Mouse (Mus musculus) brown adipose tissue, adult 24 weeks (tissue): Measurements from ENCODE around the gene Nt5c3. TPM values are rescaled to one million over a fixed set of nuclear protein-coding genes. Genes with fewer than 3 reads are reported as not detected.
A peak's percentile ranks its signal among the peaks of the same experiment; 100 is the strongest.

Experiments used
- H3K27ac ChIP-seq: fragments of 200-500 bp; replicated peaks from 2 replicates; pipeline ENCODE4 v1.5.1; 2012; ENCODE audit warnings: low read depth, mild to moderate bottlenecking, low read length
- H3K4me1 ChIP-seq: fragments of 200-500 bp; 2 replicates; pipeline ENCODE4 v1.6.1; 2012; ENCODE audit warnings: low read length, mixed read lengths; ENCODE audit not compliant: control insufficient read depth, insufficient read depth, insufficient read length
- H3K4me3 ChIP-seq: fragments of 200-500 bp; 2 replicates; pipeline ENCODE4 v1.5.1; 2012; ENCODE audit warnings: low read depth, mild to moderate bottlenecking, low read length, moderate library complexity; ENCODE audit not compliant: insufficient read depth
- polyA plus RNA-seq: library from polyadenylated mRNA; stranded (reverse); fragments of >200 nt; gene quantifications from 2 replicates; pipeline ENCODE4 v1.2.4, GENCODE M21; 2012; ENCODE audit not compliant: missing spikeins, insufficient read depth, insufficient read length

The Nt5c3 gene
- polyA plus RNA-seq, 1 experiment, result 18.6 TPM

DNA sequence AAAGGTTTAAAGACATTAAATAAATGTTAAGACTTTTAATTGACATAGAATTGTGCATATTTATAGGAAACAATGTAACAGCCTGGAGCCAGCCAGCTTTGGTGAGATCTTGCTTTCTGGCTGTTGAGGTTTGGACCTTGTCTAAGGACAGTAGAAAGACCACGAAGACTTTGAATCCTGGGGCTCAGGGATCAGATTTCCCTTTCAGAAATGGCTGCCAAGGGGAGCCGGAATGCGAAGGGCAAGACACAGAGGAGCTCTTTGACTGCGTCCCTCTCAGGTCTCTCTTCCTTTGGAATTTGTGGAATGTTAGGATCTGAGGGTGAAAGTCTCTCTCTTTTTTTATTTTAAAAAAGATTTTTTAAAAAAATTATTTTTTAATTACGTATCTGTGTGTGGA lies 89.0 kb downstream of the Nt5c3 start:
- Histone ChIP-seq H3K27ac (no peak overlapping the region), H3K4me1 (peaks cover 5% of the 10 kb centered on the region; the same call in 1 of the 2 replicates), H3K4me3 (no peak overlapping the region)

DNA sequence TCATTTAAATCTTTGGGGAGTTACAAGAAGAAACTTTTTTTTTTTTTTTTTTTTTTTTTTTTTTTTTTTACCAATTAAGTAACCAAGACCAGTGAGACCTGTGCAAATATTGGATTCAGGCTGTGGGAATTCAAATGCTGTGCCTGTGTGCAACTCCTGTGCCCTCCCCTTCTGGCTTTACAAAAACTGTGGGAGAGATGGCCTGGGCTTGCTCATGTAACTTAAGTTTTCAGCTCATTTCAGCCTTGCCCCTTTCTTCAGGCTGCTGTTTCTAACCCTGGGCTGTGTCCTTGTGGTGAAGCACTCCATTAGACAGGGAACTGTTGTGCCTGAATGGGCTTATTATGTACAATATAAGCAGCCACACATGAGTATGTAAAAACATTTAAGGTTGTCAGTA lies 90.9 kb downstream of the Nt5c3 start:
- Histone ChIP-seq H3K4me3 (peak overlapping the region; percentile 94; the same call in 1 of the 2 replicates), H3K27ac (no peak overlapping the region), H3K4me1 (peaks cover 5% of the 10 kb centered on the region; the same call in 1 of the 2 replicates)

DNA sequence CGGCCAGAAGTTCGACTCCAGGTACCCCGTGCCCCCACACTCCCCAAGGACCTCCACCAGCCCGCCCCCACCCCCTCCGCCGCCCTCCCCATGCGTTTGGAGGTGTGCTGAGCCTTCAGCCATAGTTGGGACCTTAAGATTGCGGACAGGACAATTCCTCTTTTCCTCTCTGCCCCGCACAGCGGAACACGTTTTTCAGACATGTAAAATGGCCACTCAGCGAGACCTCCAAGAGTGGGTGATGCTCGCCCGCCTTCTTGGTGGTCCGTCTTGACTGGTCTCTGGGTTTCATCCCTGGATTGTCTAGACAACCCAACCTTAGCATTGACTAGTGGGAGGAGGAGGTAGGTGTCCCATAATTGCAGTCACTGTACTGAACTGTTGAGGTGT lies 91.3 kb downstream of the Nt5c3 start:
- H3K4me1 ChIP-seq, result peaks cover 5% of the 10 kb centered on the region; the same call in 1 of the 2 replicates
- H3K27ac ChIP-seq, result 0 out of 2 replicates have a peak overlapping the region, but pooled peaks have one; percentile 29
- H3K4me3 ChIP-seq, result peak overlapping the region; percentile 94

Other genes starting within 250 kb of the Nt5c3 start
- gene Lsm5, start 219.2 kb downstream of the Nt5c3 start, polyA plus RNA-seq, result 38.8 and 56.2 TPM in 2 replicates
- 5.0 TPM in 2 replicates for gene Avl9, start 209.0 kb downstream of the Nt5c3 start, polyA plus RNA-seq
- 15.4 and 16.1 TPM in 2 replicates for gene Kbtbd2, start 126.1 kb downstream of the Nt5c3 start, polyA plus RNA-seq
- gene Fkbp9, start 91.9 kb downstream of the Nt5c3 start, polyA plus RNA-seq, result 44.6 and 50.2 TPM in 2 replicates
- gene Vmn1r4, start 83 bp upstream of the Nt5c3 start, polyA plus RNA-seq, result 0.52 and 0.75 TPM in 2 replicates
- gene Vmn1r5, start 46.3 kb upstream of the Nt5c3 start, polyA plus RNA-seq, result not detected in 2 replicates
- gene Vmn1r6, start 73.3 kb upstream of the Nt5c3 start, polyA plus RNA-seq, result not detected in 2 replicates
- gene Vmn1r7, start 101.4 kb upstream of the Nt5c3 start, polyA plus RNA-seq, result not detected in 2 replicates
- not detected in 2 replicates for gene Vmn1r8, start 108.4 kb upstream of the Nt5c3 start, polyA plus RNA-seq
- gene Vmn1r9, start 142.9 kb upstream of the Nt5c3 start, polyA plus RNA-seq, result not detected in 2 replicates
- gene Vmn1r10, start 185.5 kb upstream of the Nt5c3 start, polyA plus RNA-seq, result not detected in 2 replicates
- gene Vmn1r11, start 209.5 kb upstream of the Nt5c3 start, polyA plus RNA-seq, result not detected in 2 replicates
- not detected in 2 replicates for gene Vmn1r12, start 233.0 kb upstream of the Nt5c3 start, polyA plus RNA-seq